Mouse (Mus musculus): Measurements from ENCODE around the gene Nim1k. TPM values are rescaled to one million over a fixed set of nuclear protein-coding genes. Genes with fewer than 3 reads are reported as not detected.

Nim1k gene
- total RNA-seq, 2 experiments from 2014 or later: 12.5 to 13.5 TPM

DNA sequence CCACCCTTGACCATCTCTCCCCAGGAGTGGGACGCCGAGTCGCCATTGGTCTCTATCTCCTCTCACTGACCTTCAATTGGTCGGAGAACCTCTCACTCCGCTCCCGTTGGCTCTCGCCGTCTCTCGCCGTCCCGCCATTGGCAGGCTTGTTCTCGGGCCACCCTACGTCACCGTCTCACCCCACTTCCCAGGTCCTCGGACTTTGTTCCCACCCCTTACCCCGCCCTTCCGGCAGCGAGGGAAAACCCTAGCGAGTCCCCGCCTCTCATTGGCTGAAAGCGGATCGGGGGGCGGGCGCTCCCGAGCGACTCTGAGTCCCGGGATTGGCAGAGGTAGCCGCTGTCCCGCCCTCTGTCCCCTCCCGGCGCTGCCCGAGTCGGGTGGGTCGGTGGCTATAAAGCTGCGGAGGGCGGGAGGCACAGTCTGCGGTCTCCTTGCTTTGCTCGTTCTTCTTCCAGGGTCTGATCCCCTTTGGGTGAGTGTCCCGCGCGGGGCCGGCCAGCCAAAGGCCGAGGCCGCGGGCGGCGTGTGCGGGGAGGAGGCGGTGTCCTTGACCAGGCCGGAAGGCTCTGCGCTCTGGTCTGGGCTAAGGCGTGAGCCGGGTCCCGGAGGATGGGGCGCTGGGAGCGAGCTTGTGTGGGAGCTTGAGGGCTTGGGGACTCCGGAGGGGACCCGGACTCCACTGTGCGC is 65.5 kb downstream of the Nim1k start, which contains the start of gene Hmgcs1:
Hmgcs1 (plus strand) TSS at position 341 of the 690 bp plus-strand sequence.
- peak; percentile 97 to 100 for DNase-seq (ENCODE audit: low spot score in 2 of 2)

DNA sequence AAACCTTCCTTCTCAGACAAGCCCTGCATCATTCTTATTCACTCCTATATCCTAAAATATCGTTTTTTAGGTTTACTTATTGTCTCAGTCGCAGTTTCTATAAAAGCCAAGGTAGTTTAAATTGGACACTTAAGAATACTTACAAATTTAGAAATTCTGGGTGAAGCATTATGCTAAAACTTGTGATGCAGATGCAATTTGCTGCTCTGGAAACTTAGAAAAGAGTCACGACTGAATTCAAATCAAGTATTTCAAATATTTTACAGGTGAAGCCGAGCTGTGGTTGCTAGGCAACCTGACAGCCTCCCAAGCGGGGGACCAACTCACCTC is 66.0 kb downstream of the Nim1k start:
- DNase-seq (ENCODE audit: low spot score in 2 of 2): no peak

DNA sequence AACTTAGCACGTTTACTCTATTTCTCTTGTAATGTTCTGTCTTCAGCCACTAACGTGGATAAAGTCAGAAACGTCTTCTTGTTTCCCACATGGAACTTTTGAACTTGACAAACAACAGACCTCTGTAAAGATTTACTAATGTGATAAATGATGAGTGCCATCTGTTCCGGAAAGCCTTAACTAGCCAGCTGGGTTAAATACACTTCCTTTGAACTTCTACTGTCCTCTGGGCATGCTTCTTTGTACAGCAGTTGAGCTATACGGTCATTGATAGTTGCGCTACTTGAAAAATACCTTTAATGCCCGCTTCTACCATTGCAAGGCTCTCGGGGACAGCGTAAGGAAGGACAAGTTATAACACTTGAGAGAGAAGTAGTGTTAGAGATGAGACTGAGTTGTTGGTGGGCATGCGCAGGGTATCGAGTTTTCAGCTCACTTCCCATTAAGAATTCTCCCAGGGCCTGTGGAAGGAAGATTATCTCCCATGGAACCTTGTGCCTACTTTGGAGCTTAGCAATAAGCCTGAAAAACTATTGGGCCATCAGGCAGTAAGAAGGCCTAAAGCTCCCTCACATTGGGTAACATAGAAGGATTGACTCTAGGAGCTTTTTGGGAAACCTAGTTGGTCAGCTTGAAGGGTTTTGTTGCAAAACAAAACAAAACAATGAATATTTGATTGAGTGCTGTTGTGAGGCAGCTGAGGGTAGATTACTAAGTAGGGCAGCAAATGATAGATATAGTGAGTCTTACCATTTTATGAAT is 71.1 kb downstream of the Nim1k start:
- DNase-seq (ENCODE audit: low spot score in 2 of 2): no peak

DNA sequence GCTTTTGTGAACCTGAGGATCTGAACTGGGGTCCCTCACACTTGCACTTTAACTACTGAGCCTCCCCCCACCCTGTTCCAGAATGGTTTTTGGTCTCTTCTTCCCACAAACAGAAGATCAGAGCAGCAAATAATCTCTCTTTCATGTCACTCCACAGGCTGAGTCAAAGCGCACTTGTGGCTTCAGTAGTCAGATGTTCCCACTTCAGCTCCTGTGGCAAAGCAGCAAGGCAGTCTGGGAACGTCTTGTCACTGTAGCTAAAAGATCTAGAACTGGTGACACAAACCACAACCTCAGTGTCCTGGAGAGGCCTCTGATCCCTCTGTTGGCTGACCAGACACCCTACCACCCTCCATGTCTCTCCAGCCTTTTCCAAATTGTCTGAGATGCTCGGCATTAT is 74.5 kb downstream of the Nim1k start:
- DNase-seq (ENCODE audit: low spot score in 2 of 2): no peak

DNA sequence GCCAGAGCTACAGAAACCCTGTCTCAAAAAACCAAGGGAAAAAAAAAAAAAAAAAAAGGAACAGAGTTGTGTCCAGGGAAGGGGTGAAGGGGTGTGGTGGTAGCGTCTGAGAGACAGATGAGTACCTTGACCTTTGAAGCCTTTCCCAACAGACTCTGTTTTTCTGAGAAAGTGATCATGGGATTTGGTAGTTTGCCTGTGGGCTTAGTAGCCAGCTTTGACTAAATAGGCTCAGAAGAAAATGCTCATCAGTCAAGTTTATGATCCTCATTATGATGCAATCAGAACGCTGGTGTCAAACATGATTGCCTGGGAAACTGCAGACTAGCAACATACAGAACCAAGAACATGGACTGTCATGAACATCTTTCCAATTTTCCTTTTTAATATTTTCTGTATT is 76.0 kb downstream of the Nim1k start:
- DNase-seq (ENCODE audit: low spot score in 2 of 2): no peak

DNA sequence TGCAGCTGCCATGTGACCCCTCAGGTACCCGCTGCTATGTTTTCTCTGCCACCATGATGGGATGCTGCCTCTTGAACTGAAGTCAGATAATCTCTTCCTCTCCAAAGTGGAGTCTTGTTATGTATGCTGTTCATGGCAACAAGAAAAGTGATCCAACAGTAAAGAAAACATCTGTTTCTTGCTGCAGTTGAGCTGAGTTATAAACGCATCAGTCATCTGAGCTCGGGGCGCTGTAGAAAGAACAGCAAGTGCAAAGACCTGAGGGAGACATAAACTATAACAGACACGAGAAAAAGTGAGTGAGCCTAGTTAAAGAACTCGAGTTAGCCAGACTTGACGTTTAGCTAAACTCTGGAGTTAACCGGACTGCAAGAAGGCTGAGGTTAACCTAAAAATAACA is 76.9 kb downstream of the Nim1k start:
- DNase-seq (ENCODE audit: low spot score in 2 of 2): no peak

DNA sequence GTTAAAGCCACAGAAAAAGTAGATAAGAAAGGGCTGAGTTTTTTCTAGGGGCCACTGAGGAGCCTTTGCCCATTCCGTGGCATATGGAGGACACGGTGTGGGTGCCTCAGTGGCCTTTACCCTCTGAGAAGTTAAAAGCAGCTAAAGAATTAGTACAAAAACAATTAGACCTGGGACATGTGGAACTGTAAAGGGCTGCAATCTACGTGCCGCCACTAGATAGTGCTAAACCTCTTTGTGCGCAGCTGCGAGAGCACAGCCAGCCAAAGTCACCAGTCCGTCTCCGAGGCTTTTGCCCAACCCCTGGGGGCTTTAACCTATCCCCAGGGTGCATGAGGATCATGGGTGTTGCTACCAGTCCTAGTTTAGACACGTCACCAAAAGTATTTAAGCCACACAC is 94.3 kb downstream of the Nim1k start:
- DNase-seq (ENCODE audit: low spot score in 2 of 2): peak in 1 of 2 experiments; percentile 27

Other genes starting within 250 kb of the Nim1k start
- gene Ccl28, start 132.1 kb downstream of the Nim1k start, total RNA-seq (2021): 1 to 10 TPM; 1.3 to 1.5 TPM
- 100 to 1,000 TPM; 424 to 503 TPM for gene Hmgcs1, start 65.5 kb downstream of the Nim1k start, total RNA-seq (2021)
- gene Zfp131, start 35.0 kb upstream of the Nim1k start, total RNA-seq (2021): 10 to 100 TPM; 40.3 to 41.1 TPM
- not detected for gene AF067063, start 74.3 kb upstream of the Nim1k start, total RNA-seq (2021)
- gene D13Ertd608e, start 80.1 kb upstream of the Nim1k start, total RNA-seq (2021): not detected
- gene Tcstv1, start 138.9 kb upstream of the Nim1k start, total RNA-seq (2021): not detected
- not detected for gene Gm21761, start 173.4 kb upstream of the Nim1k start, total RNA-seq (2021)
- gene B020031M17Rik, start 194.9 kb upstream of the Nim1k start, total RNA-seq (2021): not detected